Mouse (Mus musculus) liver, embryonic 16.5 days (tissue): Measurements from ENCODE around the gene Tas2r135. TPM values are rescaled to one million over a fixed set of nuclear protein-coding genes. Genes with fewer than 3 reads are reported as not detected.

Experiments used
- ATAC-seq: fragments of 200-750 bp; cut with Nextera tagmentation; 2 replicates; pipeline ENCODE4 v1.8.0; 2017; ENCODE audit warnings: low read depth, mild to moderate bottlenecking, moderate number of reproducible peaks, moderate library complexity
- H3K27ac ChIP-seq: fragments of 300-500 bp; sonication (generic); 2 replicates; pipeline ENCODE4 v1.5.1; 2014; ENCODE audit warnings: mild to moderate bottlenecking, low read length
- H3K27me3 ChIP-seq: fragments of 300-500 bp; sonication (generic); 2 replicates; pipeline ENCODE4 v1.6.1; 2014; ENCODE audit warnings: low read depth, low read length, mixed read lengths; ENCODE audit not compliant: control insufficient read depth, insufficient read depth
- H3K36me3 ChIP-seq: fragments of 300-500 bp; sonication (generic); 2 replicates; pipeline ENCODE4 v1.6.1; 2014; ENCODE audit warnings: mild to moderate bottlenecking; ENCODE audit not compliant: control insufficient read depth, insufficient read depth
- H3K4me1 ChIP-seq: fragments of 300-500 bp; sonication (generic); 2 replicates; pipeline ENCODE4 v1.6.1; 2014; ENCODE audit warnings: low read depth, low read length, mixed read lengths; ENCODE audit not compliant: control insufficient read depth
- H3K4me2 ChIP-seq: fragments of 300-500 bp; sonication (generic); 2 replicates; pipeline ENCODE4 v1.6.1; 2014; ENCODE audit warnings: low read depth, low read length, mixed read lengths
- H3K4me3 ChIP-seq: fragments of 300-500 bp; sonication (generic); 2 replicates; pipeline ENCODE4 v1.5.1; 2014; ENCODE audit warnings: low read depth, mild to moderate bottlenecking, low read length
- H3K9ac ChIP-seq: fragments of 300-500 bp; sonication (generic); 2 replicates; pipeline ENCODE4 v1.6.1; 2014; ENCODE audit warnings: low read depth, low read length
- H3K9me3 ChIP-seq: fragments of 300-500 bp; sonication (generic); replicated peaks from 2 replicates; pipeline ENCODE4 v1.6.1; 2016; ENCODE audit warnings: low read length; ENCODE audit not compliant: control insufficient read depth
- WGBS: fragments of 180-500 bp; shearing (Covaris S2); extraction: QIAGEN DNeasy Blood & Tissue Kit; methylation state at CpG from one replicate; pipeline ENCODE4 v1.1.7; 2014; ENCODE audit not compliant: insufficient replicate concordance; 5-methylcytosine and 5-hydroxymethylcytosine counted together
- polyA plus RNA-seq: library from polyadenylated mRNA; unstranded; fragments of >200 nt; fragmentation: Nextera tagmentation; extraction: Ambion mirVana; gene quantifications from 2 replicates; pipeline ENCODE4 v1.2.1, GENCODE M21; 2015

Gene Tas2r135
- polyA plus RNA-seq, 1 experiment from 2014 or later, result not detected

- H3K27ac ChIP-seq, result no peak overlapping the region
- no peaks in the 10 kb centered on the region; the same call in 1 of the 2 replicates for H3K4me1 ChIP-seq
- no peak for ATAC-seq
- no peaks in the 10 kb centered on the region for H3K9me3 ChIP-seq
- no peak overlapping the region for H3K9ac ChIP-seq
- H3K4me2 ChIP-seq, result no peak overlapping the region
- H3K27me3 ChIP-seq, result no peaks in the 10 kb centered on the region
- no peak overlapping the region for H3K4me3 ChIP-seq
- no peaks in the 10 kb centered on the region for H3K36me3 ChIP-seq
- WGBS, result 19% methylated on average over 3 of the region's 3 CpGs
Measured at GRCm38 (mm10) chr6:42397041-42397657, 8.1 kb upstream of the Tas2r135 start.

GRCm38 (mm10) chr6:42398285-42398684 lies 6.9 kb upstream of the Tas2r135 start:
- H3K9me3 ChIP-seq, result no peaks in the 10 kb centered on the region
- WGBS, result 42% methylated on average over 3 of the region's 3 CpGs
- H3K27me3 ChIP-seq, result no peaks in the 10 kb centered on the region
- H3K9ac ChIP-seq, result no peak overlapping the region
- H3K36me3 ChIP-seq, result no peaks in the 10 kb centered on the region
- H3K4me3 ChIP-seq, result no peak overlapping the region
- H3K4me2 ChIP-seq, result no peak overlapping the region
- H3K4me1 ChIP-seq, result no peaks in the 10 kb centered on the region; the same call in 1 of the 2 replicates
- no peak overlapping the region for H3K27ac ChIP-seq
- no peak for ATAC-seq

- no peaks in the 10 kb centered on the region for H3K36me3 ChIP-seq
- H3K9ac ChIP-seq, result no peak overlapping the region
- no peak overlapping the region for H3K4me3 ChIP-seq
- H3K27ac ChIP-seq, result no peak overlapping the region
- H3K9me3 ChIP-seq, result no peaks in the 10 kb centered on the region
- H3K4me1 ChIP-seq, result no peaks in the 10 kb centered on the region; the same call in 1 of the 2 replicates
- no peak overlapping the region for H3K4me2 ChIP-seq
- 71% methylated on average over 1 of the region's 1 CpGs for WGBS
- no peaks in the 10 kb centered on the region for H3K27me3 ChIP-seq
- ATAC-seq, result no peak
Measured at GRCm38 (mm10) chr6:42398998-42399397, 6.2 kb upstream of the Tas2r135 start.

- WGBS, result 69% methylated on average over 1 of the region's 1 CpGs
Measured at GRCm38 (mm10) chr6:42399938-42400337, 5.3 kb upstream of the Tas2r135 start, which contains the start of gene Tas2r143. Gene Tas2r143, plus strand, starts transcription at chr6:42400238.

GRCm38 (mm10) chr6:42419443-42419842 lies 14.2 kb downstream of the Tas2r135 start:
- 53% methylated on average over 2 of the region's 2 CpGs for WGBS
- no peak for ATAC-seq
- no peak overlapping the region for H3K27ac ChIP-seq
- no peaks in the 10 kb centered on the region for H3K27me3 ChIP-seq
- H3K4me1 ChIP-seq, result no peaks in the 10 kb centered on the region
- H3K36me3 ChIP-seq, result no peaks in the 10 kb centered on the region
- H3K4me2 ChIP-seq, result no peak overlapping the region
- H3K9me3 ChIP-seq, result no peaks in the 10 kb centered on the region
- no peak overlapping the region for H3K9ac ChIP-seq
- no peak overlapping the region for H3K4me3 ChIP-seq

More at GRCm38 (mm10) chr6:42399938-42400337, 5.3 kb upstream of the Tas2r135 start, which contains the start of gene Tas2r143:
- H3K4me1 ChIP-seq, result no peaks in the 10 kb centered on the region; the same call in 1 of the 2 replicates
- no peak within 1 kb of the TSS for H3K9ac ChIP-seq
- no peaks in the 10 kb centered on the region for H3K36me3 ChIP-seq
- no peak for ATAC-seq
- no peak within 1 kb of the TSS for H3K27ac ChIP-seq
- H3K4me3 ChIP-seq, result no peak within 1 kb of the TSS
- no peak within 1 kb of the TSS for H3K4me2 ChIP-seq
- no peaks in the 10 kb centered on the region for H3K27me3 ChIP-seq
- no peaks in the 10 kb centered on the region for H3K9me3 ChIP-seq

- 28% methylated on average over 2 of the region's 2 CpGs for WGBS
- no peak overlapping the region for H3K27ac ChIP-seq
- no peak overlapping the region for H3K9ac ChIP-seq
- H3K4me3 ChIP-seq, result no peak overlapping the region
- ATAC-seq, result no peak
- H3K4me2 ChIP-seq, result no peak overlapping the region
- H3K9me3 ChIP-seq, result no peaks in the 10 kb centered on the region
- H3K27me3 ChIP-seq, result no peaks in the 10 kb centered on the region
- H3K36me3 ChIP-seq, result no peaks in the 10 kb centered on the region
- no peaks in the 10 kb centered on the region for H3K4me1 ChIP-seq
Measured at GRCm38 (mm10) chr6:42421439-42421838, 16.2 kb downstream of the Tas2r135 start.

- H3K36me3 ChIP-seq, result no peaks in the 10 kb centered on the region
Measured at GRCm38 (mm10) chr6:42424472-42424871, 19.2 kb downstream of the Tas2r135 start.

GRCm38 (mm10) chr6:42426337-42426736 lies 21.1 kb downstream of the Tas2r135 start:
- no peaks in the 10 kb centered on the region for H3K36me3 ChIP-seq
- ATAC-seq, result no peak
- no peak overlapping the region for H3K4me2 ChIP-seq
- H3K27me3 ChIP-seq, result no peaks in the 10 kb centered on the region
- H3K27ac ChIP-seq, result no peak overlapping the region
- no peaks in the 10 kb centered on the region for H3K4me1 ChIP-seq
- H3K9ac ChIP-seq, result no peak overlapping the region
- H3K4me3 ChIP-seq, result no peak overlapping the region
- WGBS, result 53% methylated on average over 4 of the region's 4 CpGs
- no peaks in the 10 kb centered on the region for H3K9me3 ChIP-seq

More at GRCm38 (mm10) chr6:42424472-42424871, 19.2 kb downstream of the Tas2r135 start:
- H3K4me1 ChIP-seq, result no peaks in the 10 kb centered on the region
- no peak overlapping the region for H3K9ac ChIP-seq
- no peak overlapping the region for H3K4me2 ChIP-seq
- no peaks in the 10 kb centered on the region for H3K9me3 ChIP-seq
- WGBS, result 43% methylated on average over 3 of the region's 3 CpGs
- no peaks in the 10 kb centered on the region for H3K27me3 ChIP-seq
- no peak overlapping the region for H3K4me3 ChIP-seq
- no peak for ATAC-seq
- H3K27ac ChIP-seq, result no peak overlapping the region

- Histone ChIP-seq H3K4me1 (no peaks in the 10 kb centered on the region), H3K9me3 (no peaks in the 10 kb centered on the region), H3K4me3 (no peak overlapping the region), H3K4me2 (no peak overlapping the region), H3K9ac (no peak overlapping the region), H3K27me3 (no peaks in the 10 kb centered on the region), H3K27ac (no peak overlapping the region), H3K36me3 (no peaks in the 10 kb centered on the region)
- no peak for ATAC-seq
- WGBS, result 35% methylated on average over 2 of the region's 2 CpGs
Measured at GRCm38 (mm10) chr6:42433554-42433953, 28.3 kb downstream of the Tas2r135 start.
